Mouse (Mus musculus) forebrain, embryonic 13.5 days (tissue): Measurements from ENCODE around the gene Rel. TPM values are rescaled to one million over a fixed set of nuclear protein-coding genes. Genes with fewer than 3 reads are reported as not detected.
"Not testable (repeated sequence)": the region's sequence is repeated elsewhere in the genome, so short reads cannot be mapped to it uniquely, and the experiment has no call there.

Source experiments
- ATAC-seq: fragments of 200-750 bp; cut with Nextera tagmentation; 2 replicates; pipeline ENCODE4 v1.8.0; 2017
- H3K27ac ChIP-seq: fragments of 300-500 bp; sonication (generic); 2 replicates; pipeline ENCODE4 v1.5.1; 2015; ENCODE audit warnings: inconsistent platforms, mild to moderate bottlenecking, moderate library complexity
- H3K27me3 ChIP-seq: fragments of 300-500 bp; sonication (generic); 2 replicates; pipeline ENCODE4 v1.6.1; 2015; ENCODE audit warnings: mild to moderate bottlenecking, inconsistent platforms
- H3K36me3 ChIP-seq: fragments of 300-500 bp; sonication (generic); 2 replicates; pipeline ENCODE4 v1.6.1; 2015; ENCODE audit warnings: mild to moderate bottlenecking, inconsistent platforms; ENCODE audit not compliant: poor library complexity, severe bottlenecking
- H3K4me1 ChIP-seq: fragments of 300-500 bp; sonication (generic); 2 replicates; pipeline ENCODE4 v1.6.1; 2015; ENCODE audit warnings: inconsistent platforms
- H3K4me2 ChIP-seq: fragments of 300-500 bp; sonication (generic); 2 replicates; pipeline ENCODE4 v1.6.1; 2015; ENCODE audit warnings: inconsistent platforms, mild to moderate bottlenecking, moderate library complexity
- H3K4me3 ChIP-seq: fragments of 300-500 bp; sonication (generic); 2 replicates; pipeline ENCODE4 v1.5.1; 2015; ENCODE audit warnings: mild to moderate bottlenecking, inconsistent platforms
- H3K9ac ChIP-seq: fragments of 300-500 bp; sonication (generic); 2 replicates; pipeline ENCODE4 v1.6.1; 2015; ENCODE audit warnings: mild to moderate bottlenecking, inconsistent platforms
- H3K9me3 ChIP-seq: fragments of 300-500 bp; sonication (generic); replicated peaks from 2 replicates; pipeline ENCODE4 v1.6.1; 2016; ENCODE audit warnings: inconsistent platforms
- WGBS: fragments of 180-500 bp; shearing (Covaris S2); methylation state at CpG from one replicate; pipeline ENCODE4 v1.1.7; 2015; 5-methylcytosine and 5-hydroxymethylcytosine counted together
- polyA plus RNA-seq: library from polyadenylated mRNA; unstranded; fragments of >200 nt; fragmentation: Nextera tagmentation; extraction: Ambion mirVana; gene quantifications from 2 replicates; pipeline ENCODE4 v1.2.1, GENCODE M21; 2015

Gene Rel
- 0.27 and 0.40 TPM in 2 replicates for polyA plus RNA-seq

DNA sequence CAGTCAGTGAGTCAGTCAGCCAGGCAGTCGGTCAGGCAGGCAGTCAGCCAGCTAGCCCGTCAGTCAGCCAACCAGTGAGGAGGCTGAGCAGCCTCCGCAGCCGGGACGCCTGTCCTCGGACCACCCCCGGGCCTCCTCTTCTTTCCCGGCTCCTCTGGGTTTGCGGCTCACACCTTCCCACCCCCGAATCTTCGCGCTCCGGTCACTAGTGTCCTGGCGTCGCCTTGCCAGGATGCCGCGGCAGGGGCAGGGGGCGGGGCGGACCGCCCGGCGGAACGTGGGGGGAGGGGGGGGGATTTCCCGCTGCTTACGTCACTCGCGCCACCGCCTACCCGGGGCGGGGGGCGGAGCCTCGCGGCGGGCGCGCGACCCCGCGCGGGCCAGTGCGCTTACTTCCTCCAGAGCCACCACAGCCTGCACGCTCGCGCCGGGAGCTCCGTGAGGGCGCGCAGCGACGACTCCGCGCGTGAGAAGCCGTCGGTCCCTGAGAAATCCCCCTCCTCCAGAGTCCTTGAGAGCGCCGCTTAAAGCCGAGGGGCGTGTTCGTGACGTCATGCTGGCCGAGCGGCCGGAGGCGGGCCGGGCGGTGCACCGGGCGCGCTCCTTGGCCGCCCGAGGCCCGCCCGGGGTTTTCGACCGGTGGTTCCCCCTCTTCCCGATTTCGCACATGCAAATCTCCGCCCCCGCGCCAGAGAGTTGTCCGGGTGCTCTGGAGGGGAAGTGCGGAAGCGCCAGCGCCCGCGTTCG is at the start of gene Rel:
TSS of gene Rel (minus strand) at position 211 of the 747 bp plus-strand sequence.
- ATAC-seq: peak; percentile 94
- Histone ChIP-seq H3K4me2 (peak within 1 kb of the TSS; percentile 73), H3K4me3 (peak within 1 kb of the TSS; percentile 75), H3K4me1 (peaks cover 7% of the 10 kb centered on the region), H3K36me3 (no peaks in the 10 kb centered on the region), H3K9me3 (no peaks in the 10 kb centered on the region), H3K27ac (peak within 1 kb of the TSS; percentile 78), H3K9ac (peak within 1 kb of the TSS; percentile 74), H3K27me3 (peaks cover 17% of the 10 kb centered on the region)
- whole genome bisulfite sequencing: under 1% methylated on average over 57 of the region's 88 CpGs

DNA sequence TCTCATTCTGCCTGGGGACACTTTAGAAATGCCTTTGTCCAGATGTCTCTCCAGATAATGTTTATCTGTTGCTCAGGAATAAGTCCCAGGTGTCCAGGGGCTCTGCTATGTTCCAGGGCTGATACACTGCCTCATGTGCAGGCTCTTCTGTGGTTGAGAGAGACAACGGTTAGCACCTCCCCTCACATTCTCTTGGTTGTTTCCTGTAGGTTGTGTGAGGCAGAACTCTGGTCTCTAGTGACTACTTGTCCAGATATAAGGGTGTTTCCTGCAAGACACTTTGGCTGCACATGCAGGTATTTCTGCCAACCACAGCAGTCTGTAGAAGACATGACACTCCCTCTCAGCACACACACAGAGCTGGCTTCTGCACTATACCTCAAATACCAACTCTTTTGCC is 48.0 kb upstream of the Rel start:
- H3K4me3 ChIP-seq: no peak overlapping the region
- WGBS: 85% methylated on average over 1 of the region's 1 CpGs
- H3K4me2 ChIP-seq: no peak overlapping the region
- H3K4me1 ChIP-seq: no peaks in the 10 kb centered on the region
- no peaks in the 10 kb centered on the region; the same call in 1 of the 2 replicates for H3K9me3 ChIP-seq
- no peak for ATAC-seq
- no peak overlapping the region for H3K9ac ChIP-seq
- no peak overlapping the region for H3K27ac ChIP-seq
- H3K36me3 ChIP-seq: no peaks in the 10 kb centered on the region
- H3K27me3 ChIP-seq: no peaks in the 10 kb centered on the region

DNA sequence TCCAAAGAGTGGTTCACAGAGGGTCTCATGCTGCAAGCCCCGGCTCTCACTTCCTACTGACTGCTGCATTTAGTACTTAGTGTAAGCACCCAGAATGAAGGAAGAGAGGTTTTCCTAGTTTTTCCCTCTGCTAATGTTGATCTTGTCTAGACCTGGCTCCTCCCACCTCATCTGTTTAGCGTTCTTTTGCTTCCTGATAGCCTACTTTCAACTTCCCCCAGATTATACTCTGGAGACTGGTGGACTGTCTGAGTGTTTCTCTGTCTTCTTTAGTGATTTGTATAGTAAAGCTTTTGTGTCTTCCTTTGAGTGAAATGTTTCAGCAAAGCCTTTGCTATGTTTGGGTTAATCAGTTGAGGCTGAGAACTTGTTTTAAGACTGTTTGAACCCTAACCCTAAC is 40.0 kb upstream of the Rel start:
- no peaks in the 10 kb centered on the region for H3K36me3 ChIP-seq
- H3K9me3 ChIP-seq: no peaks in the 10 kb centered on the region
- no peak overlapping the region for H3K4me3 ChIP-seq
- H3K27ac ChIP-seq: no peak overlapping the region
- H3K4me1 ChIP-seq: no peaks in the 10 kb centered on the region
- H3K9ac ChIP-seq: no peak overlapping the region
- no peaks in the 10 kb centered on the region for H3K27me3 ChIP-seq
- WGBS: 67% methylated on average over 2 of the region's 2 CpGs
- H3K4me2 ChIP-seq: no peak overlapping the region
- no peak for ATAC-seq

DNA sequence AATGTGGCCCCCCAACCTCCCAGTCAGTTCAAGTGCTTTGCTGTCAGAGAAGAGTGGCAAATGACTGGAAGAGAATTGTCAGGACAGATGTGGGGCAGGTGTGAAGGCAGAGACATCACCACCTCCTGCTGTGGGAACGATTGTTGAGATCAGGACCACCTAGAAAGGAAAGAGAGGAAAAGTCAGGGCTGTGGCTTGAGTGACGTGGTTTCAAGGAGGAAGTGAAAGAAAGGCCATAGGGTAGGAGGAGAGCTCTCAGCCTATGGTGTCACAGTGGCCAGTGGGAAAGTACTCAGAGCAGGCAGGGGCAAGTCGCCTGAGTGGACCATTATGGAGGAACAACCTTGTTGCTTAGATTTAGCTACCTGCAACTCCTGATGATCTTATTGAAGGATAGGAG is 34.9 kb upstream of the Rel start:
- H3K4me1 ChIP-seq: no peaks in the 10 kb centered on the region
- H3K9ac ChIP-seq: no peak overlapping the region
- 66% methylated on average over 3 of the region's 3 CpGs for WGBS
- no peaks in the 10 kb centered on the region for H3K9me3 ChIP-seq
- ATAC-seq: no peak
- no peak overlapping the region for H3K27ac ChIP-seq
- H3K4me2 ChIP-seq: no peak overlapping the region
- H3K4me3 ChIP-seq: no peak overlapping the region
- no peaks in the 10 kb centered on the region for H3K36me3 ChIP-seq
- H3K27me3 ChIP-seq: no peaks in the 10 kb centered on the region; the same call in 1 of the 2 replicates

DNA sequence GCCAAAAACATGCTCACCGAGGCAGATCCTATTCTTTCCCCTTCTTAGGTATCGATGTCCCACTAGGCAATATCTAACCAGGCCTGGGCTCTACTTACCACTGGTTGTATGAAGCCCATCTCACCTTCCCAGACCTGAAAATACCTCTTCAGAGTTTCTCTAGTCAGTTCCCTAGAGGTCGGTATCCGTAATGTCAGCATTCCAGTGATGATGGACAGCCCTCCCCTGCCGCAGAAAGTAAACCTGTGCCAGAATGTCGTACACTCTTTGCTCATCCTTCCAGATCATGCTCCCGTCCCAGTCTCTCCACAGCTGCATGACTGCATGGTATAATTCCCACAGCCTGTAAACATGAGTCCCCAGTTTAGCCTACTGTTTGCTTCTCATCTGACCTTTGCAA is 32.4 kb upstream of the Rel start:
- Histone ChIP-seq H3K4me2 (no peak overlapping the region), H3K4me3 (no peak overlapping the region), H3K36me3 (no peaks in the 10 kb centered on the region), H3K9me3 (no peaks in the 10 kb centered on the region), H3K9ac (no peak overlapping the region), H3K4me1 (no peaks in the 10 kb centered on the region), H3K27ac (no peak overlapping the region), H3K27me3 (no peaks in the 10 kb centered on the region; the same call in 1 of the 2 replicates)
- no peak for ATAC-seq
- 91% methylated on average over 7 of the region's 7 CpGs for WGBS

DNA sequence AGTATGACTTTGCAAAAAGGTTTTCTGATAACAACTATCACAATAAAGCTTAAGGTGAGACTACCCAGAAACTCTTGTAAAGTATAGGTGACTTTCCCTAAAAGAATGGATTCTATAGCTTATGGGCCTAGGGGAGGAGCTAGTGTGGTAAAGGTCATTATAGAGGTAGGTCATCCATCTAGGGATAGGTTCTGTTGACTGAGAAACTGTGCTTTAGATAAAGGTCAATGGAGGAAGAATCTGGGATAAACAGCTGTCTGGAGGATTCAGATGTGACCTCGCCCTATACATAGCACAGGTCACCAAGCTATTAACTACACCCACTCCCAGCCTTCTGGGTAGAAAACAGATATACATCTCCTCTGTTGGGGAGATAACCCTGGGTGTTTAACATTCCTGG is 31.5 kb upstream of the Rel start:
- no peaks in the 10 kb centered on the region for H3K9me3 ChIP-seq
- 92% methylated on average over 1 of the region's 1 CpGs for WGBS
- no peak for ATAC-seq

DNA sequence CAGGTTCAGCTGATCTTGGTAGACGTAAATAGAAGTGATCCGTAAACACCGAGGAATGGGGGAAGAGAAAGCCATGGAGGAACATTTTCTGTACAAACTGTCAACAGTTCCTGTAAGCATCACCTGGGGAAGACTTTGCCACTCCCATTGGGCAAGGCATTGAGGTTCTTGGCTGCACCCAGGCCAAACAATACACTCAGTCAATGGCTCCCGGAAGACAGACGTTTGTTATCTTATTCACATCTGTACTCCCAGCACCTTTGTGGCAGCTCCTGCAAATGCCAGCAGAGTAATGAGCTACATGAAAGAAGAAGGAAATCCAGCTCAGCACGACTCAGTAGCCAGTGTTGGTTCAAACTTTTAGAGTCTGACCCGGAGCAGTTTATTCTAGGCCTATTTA is 31.1 kb upstream of the Rel start:
- Histone ChIP-seq H3K27me3 (no peaks in the 10 kb centered on the region; the same call in 1 of the 2 replicates), H3K4me1 (no peaks in the 10 kb centered on the region), H3K36me3 (no peaks in the 10 kb centered on the region), H3K27ac (no peak overlapping the region), H3K9me3 (no peaks in the 10 kb centered on the region), H3K4me3 (no peak overlapping the region), H3K9ac (no peak overlapping the region), H3K4me2 (no peak overlapping the region)
- 83% methylated on average over 7 of the region's 7 CpGs for WGBS
- ATAC-seq: no peak

More for the DNA sequence above, 31.5 kb upstream of the Rel start:
- no peaks in the 10 kb centered on the region; the same call in 1 of the 2 replicates for H3K27me3 ChIP-seq
- no peak overlapping the region for H3K4me3 ChIP-seq
- H3K9ac ChIP-seq: no peak overlapping the region
- no peaks in the 10 kb centered on the region for H3K4me1 ChIP-seq
- H3K36me3 ChIP-seq: no peaks in the 10 kb centered on the region
- H3K27ac ChIP-seq: no peak overlapping the region
- no peak overlapping the region for H3K4me2 ChIP-seq

DNA sequence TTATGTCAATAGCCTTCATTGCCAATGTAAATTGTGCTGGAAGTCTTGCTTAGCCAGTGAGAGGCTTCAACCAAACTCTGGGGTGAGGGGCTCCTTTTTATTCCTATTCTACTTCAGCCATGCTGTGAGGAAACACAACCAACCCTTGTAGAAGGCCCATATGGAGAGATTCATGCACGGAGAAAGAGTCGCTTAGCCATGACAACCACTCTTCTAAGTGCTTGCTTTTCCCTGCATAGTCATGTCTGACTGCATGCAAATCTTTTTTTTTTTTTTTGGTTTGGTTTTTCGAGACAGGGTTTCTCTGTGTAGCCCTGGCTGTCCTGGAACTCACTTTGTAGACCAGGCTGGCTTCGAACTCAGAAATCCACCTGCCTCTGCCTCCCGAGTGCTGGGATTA is 12.9 kb upstream of the Rel start:
- H3K4me1 ChIP-seq, H3K9me3 ChIP-seq, H3K9ac ChIP-seq, H3K27me3 ChIP-seq, H3K36me3 ChIP-seq, ATAC-seq, H3K4me3 ChIP-seq, H3K4me2 ChIP-seq, H3K27ac ChIP-seq: not testable (repeated sequence)
- WGBS: 91% methylated on average over 5 of the region's 5 CpGs

DNA sequence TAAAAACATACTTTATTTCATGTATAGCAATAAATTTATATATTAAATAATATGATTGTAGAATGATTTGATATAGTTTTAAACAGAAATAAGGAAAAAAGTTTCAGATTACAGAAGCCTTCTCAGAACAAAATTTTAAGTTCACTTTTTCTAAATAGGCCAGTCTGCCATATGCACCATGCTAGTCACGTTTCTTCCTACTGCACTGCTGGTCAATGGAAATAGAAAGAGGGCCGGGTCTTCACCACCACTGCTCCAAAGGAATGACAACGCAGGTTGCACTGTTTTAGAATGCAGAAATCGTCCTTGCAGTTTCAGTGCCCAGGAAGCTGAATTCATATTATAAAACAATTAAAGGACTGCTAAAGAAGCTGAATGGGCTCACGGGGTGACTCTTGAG is 12.3 kb upstream of the Rel start:
- H3K4me2 ChIP-seq: no peak overlapping the region
- no peak for ATAC-seq
- 87% methylated on average over 5 of the region's 5 CpGs for WGBS
- H3K4me1 ChIP-seq: no peaks in the 10 kb centered on the region
- H3K36me3 ChIP-seq: no peaks in the 10 kb centered on the region
- no peak overlapping the region for H3K9ac ChIP-seq
- no peaks in the 10 kb centered on the region for H3K27me3 ChIP-seq
- no peak overlapping the region for H3K4me3 ChIP-seq
- H3K27ac ChIP-seq: no peak overlapping the region
- H3K9me3 ChIP-seq: no peaks in the 10 kb centered on the region

DNA sequence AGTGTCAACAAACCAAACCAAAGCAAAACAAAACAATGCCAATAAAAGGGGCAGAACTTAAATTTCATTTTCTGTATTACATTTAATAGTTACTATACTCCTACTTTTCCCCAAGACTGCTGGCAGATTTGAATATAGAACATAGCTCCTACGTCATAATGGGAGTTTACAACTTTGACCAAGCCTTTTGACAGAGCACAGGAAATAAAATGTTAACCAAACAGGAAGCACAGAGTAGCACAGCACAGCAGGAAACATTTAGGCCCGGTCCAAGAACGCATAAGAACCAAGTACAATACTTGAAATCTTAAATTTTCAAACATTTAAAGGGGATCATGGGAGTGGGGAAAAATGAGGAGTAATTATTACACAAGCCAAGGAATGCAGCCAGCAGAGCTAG is 11.3 kb upstream of the Rel start:
- Histone ChIP-seq H3K36me3 (no peaks in the 10 kb centered on the region), H3K9ac (no peak overlapping the region), H3K4me1 (no peaks in the 10 kb centered on the region), H3K27me3 (no peaks in the 10 kb centered on the region), H3K27ac (no peak overlapping the region), H3K9me3 (no peaks in the 10 kb centered on the region), H3K4me2 (no peak overlapping the region), H3K4me3 (no peak overlapping the region)
- WGBS: 87% methylated on average over 3 of the region's 3 CpGs
- ATAC-seq: no peak

DNA sequence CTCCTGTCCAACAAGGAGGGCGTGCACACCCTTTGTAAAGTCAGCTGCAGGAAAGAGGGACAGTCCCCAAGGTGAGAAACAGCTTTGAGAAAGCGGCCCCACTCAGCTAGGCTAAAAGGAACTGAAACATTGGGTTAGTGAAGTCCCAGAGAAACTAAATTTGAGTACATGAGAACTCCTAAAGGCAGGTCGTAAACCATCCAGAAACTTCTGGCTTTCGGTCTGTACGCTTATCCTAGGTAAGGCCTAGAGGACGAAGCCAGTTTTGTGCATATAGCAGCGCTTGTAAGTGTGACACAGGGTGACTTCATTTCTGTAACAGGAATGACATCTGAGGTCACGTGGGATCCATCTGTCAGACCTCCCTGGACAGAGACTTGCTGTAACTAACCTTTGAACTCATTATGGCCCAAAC is 8.0 kb upstream of the Rel start:
- H3K4me1 ChIP-seq: no peaks in the 10 kb centered on the region
- no peak overlapping the region for H3K4me3 ChIP-seq
- 0 out of 2 replicates have a peak, but pooled peaks cover under 1% of the 10 kb centered on the region for H3K27me3 ChIP-seq
- WGBS: 92% methylated on average over 8 of the region's 8 CpGs
- no peak overlapping the region for H3K27ac ChIP-seq
- H3K9ac ChIP-seq: no peak overlapping the region
- no peaks in the 10 kb centered on the region for H3K36me3 ChIP-seq
- no peaks in the 10 kb centered on the region for H3K9me3 ChIP-seq
- no peak overlapping the region for H3K4me2 ChIP-seq
- ATAC-seq: no peak

DNA sequence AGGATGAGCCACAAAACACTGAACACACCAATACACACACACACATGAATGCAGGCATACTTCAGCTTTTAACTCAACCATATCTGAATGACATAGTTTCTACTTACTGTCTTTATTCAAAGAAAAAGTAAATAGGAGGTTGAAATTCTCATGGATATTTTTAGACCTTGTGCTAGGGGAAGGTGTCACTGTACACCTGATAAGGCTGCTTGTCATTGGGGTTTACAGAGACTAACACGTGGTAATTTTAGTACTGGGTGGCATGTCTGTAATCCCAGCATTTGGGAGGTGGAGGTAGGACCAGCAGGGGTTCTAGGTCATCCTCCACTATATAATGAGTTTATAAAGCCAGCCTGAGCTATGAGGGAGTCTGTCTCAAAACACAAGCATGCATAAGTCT is 1.7 kb upstream of the Rel start:
- peaks cover 7% of the 10 kb centered on the region for H3K4me1 ChIP-seq
- H3K27me3 ChIP-seq: peaks cover 17% of the 10 kb centered on the region
- WGBS: 23% methylated on average over 1 of the region's 1 CpGs
- H3K9ac ChIP-seq: no peak overlapping the region
- H3K4me3 ChIP-seq: no peak overlapping the region
- no peak for ATAC-seq
- no peak overlapping the region for H3K4me2 ChIP-seq
- no peaks in the 10 kb centered on the region for H3K9me3 ChIP-seq
- no peak overlapping the region for H3K27ac ChIP-seq
- no peaks in the 10 kb centered on the region for H3K36me3 ChIP-seq
